Mouse (Mus musculus) limb, embryonic 14.5 days (tissue): ENCODE measurements around the gene Taar9. TPM values are rescaled to one million over a fixed set of nuclear protein-coding genes. Genes with fewer than 3 reads are reported as not detected.

Experiments used
- ATAC-seq: fragments of 200-750 bp; cut with Nextera tagmentation; 2 replicates; pipeline ENCODE4 v1.8.0; 2017; ENCODE audit warnings: low read depth, moderate number of reproducible peaks, moderate TSS enrichment; ENCODE audit not compliant: low FRiP score
- DNase-seq: peaks from one replicate; pipeline ENCODE4 v3.0.0-alpha.2; 2015; ENCODE audit warnings: low spot score
- H3K27ac ChIP-seq: fragments of 300-500 bp; sonication (generic); replicated peaks from 2 replicates; pipeline ENCODE4 v1.5.1; 2014; ENCODE audit warnings: low read depth, mild to moderate bottlenecking, low read length, moderate library complexity, mixed read lengths
- H3K27me3 ChIP-seq: fragments of 300-500 bp; sonication (generic); 2 replicates; pipeline ENCODE4 v1.6.1; 2014; ENCODE audit warnings: low read length, mixed read lengths; ENCODE audit not compliant: control insufficient read depth, insufficient read depth
- H3K36me3 ChIP-seq: fragments of 300-500 bp; sonication (generic); 2 replicates; pipeline ENCODE4 v1.6.1; 2014; ENCODE audit warnings: mild to moderate bottlenecking, low read length, moderate library complexity, mixed read lengths; ENCODE audit not compliant: control insufficient read depth, insufficient read depth
- H3K4me1 ChIP-seq: fragments of 300-500 bp; sonication (generic); 2 replicates; pipeline ENCODE4 v1.6.1; 2014; ENCODE audit warnings: antibody characterized with exemption, low read length, mixed read lengths; ENCODE audit not compliant: control insufficient read depth, insufficient read depth
- H3K4me2 ChIP-seq: fragments of 300-500 bp; sonication (generic); replicated peaks from 2 replicates; pipeline ENCODE4 v1.6.1; 2014; ENCODE audit warnings: low read depth, mild to moderate bottlenecking, low read length, moderate library complexity; ENCODE audit not compliant: severe bottlenecking
- H3K4me3 ChIP-seq: fragments of 300-500 bp; sonication (generic); replicated peaks from 2 replicates; pipeline ENCODE4 v1.5.1; 2014; ENCODE audit warnings: low read length
- H3K9ac ChIP-seq: fragments of 300-500 bp; sonication (generic); 2 replicates; pipeline ENCODE4 v1.6.1; 2014; ENCODE audit warnings: mild to moderate bottlenecking, low read depth, low read length, moderate library complexity; ENCODE audit not compliant: severe bottlenecking
- H3K9me3 ChIP-seq: fragments of 300-500 bp; sonication (generic); 2 replicates; pipeline ENCODE4 v1.6.1; 2016; ENCODE audit warnings: low read length; ENCODE audit not compliant: control insufficient read depth
- POLR2A ChIP-seq: fragments of 200-500 bp; IDR thresholded peaks from 2 replicates; pipeline ENCODE4 v1.8.0; 2012; ENCODE audit warnings: inconsistent platforms, mild to moderate bottlenecking, moderate library complexity, borderline replicate concordance; ENCODE audit not compliant: insufficient read depth, insufficient read length; ENCODE audit errors: extremely low read depth
- WGBS: fragments of 180-500 bp; shearing (Covaris S2); extraction: QIAGEN DNeasy Blood & Tissue Kit; methylation state at CpG from one replicate; pipeline ENCODE4 v1.1.7; 2014; 5-methylcytosine and 5-hydroxymethylcytosine counted together
- polyA plus RNA-seq, 2 experiments: library from polyadenylated mRNA; depleted of rRNA in 1 of 2; stranded (reverse) in 1 of 2; unstranded in 1 of 2; fragments of >200 nt; fragmentation: Nextera tagmentation in 1 of 2; extraction: Ambion mirVana in 1 of 2; gene quantifications; 2 replicates each; pipeline versions ENCODE4 v1.2.1 to v1.2.3; 2012 to 2014

The Taar9 gene
- polyA plus RNA-seq, 2 experiments, result not detected

GRCm38 (mm10) chr10:24058986-24059385, 50.3 kb downstream of the Taar9 start:
- ATAC-seq, result no peak
- H3K36me3 ChIP-seq, result no peaks in the 10 kb centered on the region

More at GRCm38 (mm10) chr10:24058986-24059385, 50.3 kb downstream of the Taar9 start:
- H3K27me3 ChIP-seq, result no peaks in the 10 kb centered on the region
- H3K4me1 ChIP-seq, result no peaks in the 10 kb centered on the region
- WGBS, result 75% methylated on average over 3 of the region's 3 CpGs
- no peak for DNase-seq
- H3K9ac ChIP-seq, result no peak overlapping the region
- no peak overlapping the region for H3K4me2 ChIP-seq
- no peaks in the 10 kb centered on the region for H3K9me3 ChIP-seq
- TF ChIP-seq POLR2A, result no peak
- H3K4me3 ChIP-seq, result no peak overlapping the region
- H3K27ac ChIP-seq, result no peak overlapping the region

Other genes with a start within 250 kb of the Taar9 start
- 0.82 and 1.1 TPM in 2 replicates for gene Vnn1, start 214.8 kb downstream of the Taar9 start, polyA plus RNA-seq (2012; rRNA removed)
- 0.96 and 1.3 TPM in 2 replicates for gene Vnn1, start 214.8 kb downstream of the Taar9 start, polyA plus RNA-seq (2014; fragmentation: Nextera tagmentation; extraction: Ambion mirVana)
- not detected in 2 replicates for gene Taar1, start 189.2 kb downstream of the Taar9 start, polyA plus RNA-seq (2012; rRNA removed)
- not detected in 2 replicates for gene Taar1, start 189.2 kb downstream of the Taar9 start, polyA plus RNA-seq (2014; fragmentation: Nextera tagmentation; extraction: Ambion mirVana)
- not detected in 2 replicates for gene Taar2, start 171.0 kb downstream of the Taar9 start, polyA plus RNA-seq (2012; rRNA removed)
- not detected in 2 replicates for gene Taar2, start 171.0 kb downstream of the Taar9 start, polyA plus RNA-seq (2014; fragmentation: Nextera tagmentation; extraction: Ambion mirVana)
- gene Taar3, start 160.0 kb downstream of the Taar9 start, polyA plus RNA-seq (2012; rRNA removed), result not detected in 2 replicates
- not detected in 2 replicates for gene Taar3, start 160.0 kb downstream of the Taar9 start, polyA plus RNA-seq (2014; fragmentation: Nextera tagmentation; extraction: Ambion mirVana)
- 0.06 TPM in 1 of 2 replicates, not detected in the other for gene Taar4, start 149.0 kb downstream of the Taar9 start, polyA plus RNA-seq (2012; rRNA removed)
- gene Taar4, start 149.0 kb downstream of the Taar9 start, polyA plus RNA-seq (2014; fragmentation: Nextera tagmentation; extraction: Ambion mirVana), result not detected in 2 replicates
- gene Taar5, start 138.8 kb downstream of the Taar9 start, polyA plus RNA-seq (2012; rRNA removed), result 0.13 and 0.20 TPM in 2 replicates
- gene Taar5, start 138.8 kb downstream of the Taar9 start, polyA plus RNA-seq (2014; fragmentation: Nextera tagmentation; extraction: Ambion mirVana), result not detected in 2 replicates
- not detected in 2 replicates for gene Taar6, start 123.9 kb downstream of the Taar9 start, polyA plus RNA-seq (2012; rRNA removed)
- not detected in 2 replicates for gene Taar6, start 123.9 kb downstream of the Taar9 start, polyA plus RNA-seq (2014; fragmentation: Nextera tagmentation; extraction: Ambion mirVana)
- not detected in 2 replicates for gene Taar7a, start 116.1 kb downstream of the Taar9 start, polyA plus RNA-seq (2012; rRNA removed)
- gene Taar7a, start 116.1 kb downstream of the Taar9 start, polyA plus RNA-seq (2014; fragmentation: Nextera tagmentation; extraction: Ambion mirVana), result not detected in 2 replicates
- not detected in 2 replicates for gene Taar7b, start 109.6 kb downstream of the Taar9 start, polyA plus RNA-seq (2012; rRNA removed)
- not detected in 2 replicates for gene Taar7b, start 109.6 kb downstream of the Taar9 start, polyA plus RNA-seq (2014; fragmentation: Nextera tagmentation; extraction: Ambion mirVana)
- gene Taar7d, start 82.3 kb downstream of the Taar9 start, polyA plus RNA-seq (2012; rRNA removed), result not detected in 2 replicates
- gene Taar7d, start 82.3 kb downstream of the Taar9 start, polyA plus RNA-seq (2014; fragmentation: Nextera tagmentation; extraction: Ambion mirVana), result not detected in 2 replicates
- not detected in 2 replicates for gene Taar7e, start 71.9 kb downstream of the Taar9 start, polyA plus RNA-seq (2012; rRNA removed)
- not detected in 2 replicates for gene Taar7e, start 71.9 kb downstream of the Taar9 start, polyA plus RNA-seq (2014; fragmentation: Nextera tagmentation; extraction: Ambion mirVana)
- not detected in 2 replicates for gene Taar7f, start 60.0 kb downstream of the Taar9 start, polyA plus RNA-seq (2012; rRNA removed)
- not detected in 2 replicates for gene Taar7f, start 60.0 kb downstream of the Taar9 start, polyA plus RNA-seq (2014; fragmentation: Nextera tagmentation; extraction: Ambion mirVana)
- not detected in 2 replicates for gene Taar8a, start 33.0 kb downstream of the Taar9 start, polyA plus RNA-seq (2012; rRNA removed)
- not detected in 2 replicates for gene Taar8a, start 33.0 kb downstream of the Taar9 start, polyA plus RNA-seq (2014; fragmentation: Nextera tagmentation; extraction: Ambion mirVana)
- gene Taar8b, start 17.2 kb downstream of the Taar9 start, polyA plus RNA-seq (2012; rRNA removed), result not detected in 2 replicates
- gene Taar8b, start 17.2 kb downstream of the Taar9 start, polyA plus RNA-seq (2014; fragmentation: Nextera tagmentation; extraction: Ambion mirVana), result not detected in 2 replicates
- not detected in 2 replicates for gene Taar8c, start 7.6 kb downstream of the Taar9 start, polyA plus RNA-seq (2012; rRNA removed)
- gene Taar8c, start 7.6 kb downstream of the Taar9 start, polyA plus RNA-seq (2014; fragmentation: Nextera tagmentation; extraction: Ambion mirVana), result not detected in 2 replicates
- 60.1 and 61.1 TPM in 2 replicates for gene Stx7, start 39.8 kb upstream of the Taar9 start, polyA plus RNA-seq (2012; rRNA removed)
- 68.0 and 69.3 TPM in 2 replicates for gene Stx7, start 39.8 kb upstream of the Taar9 start, polyA plus RNA-seq (2014; fragmentation: Nextera tagmentation; extraction: Ambion mirVana)
- 34.5 and 34.9 TPM in 2 replicates for gene Moxd1, start 114.0 kb upstream of the Taar9 start, polyA plus RNA-seq (2012; rRNA removed)
- gene Moxd1, start 114.0 kb upstream of the Taar9 start, polyA plus RNA-seq (2014; fragmentation: Nextera tagmentation; extraction: Ambion mirVana), result 24.2 and 25.5 TPM in 2 replicates